Mouse (Mus musculus): Measurements from ENCODE around the gene Itgb7. TPM values are rescaled to one million over a fixed set of nuclear protein-coding genes. Genes with fewer than 3 reads are reported as not detected.

Itgb7 gene
- polyA plus RNA-seq, 1 experiment = 0.30 TPM

DNA sequence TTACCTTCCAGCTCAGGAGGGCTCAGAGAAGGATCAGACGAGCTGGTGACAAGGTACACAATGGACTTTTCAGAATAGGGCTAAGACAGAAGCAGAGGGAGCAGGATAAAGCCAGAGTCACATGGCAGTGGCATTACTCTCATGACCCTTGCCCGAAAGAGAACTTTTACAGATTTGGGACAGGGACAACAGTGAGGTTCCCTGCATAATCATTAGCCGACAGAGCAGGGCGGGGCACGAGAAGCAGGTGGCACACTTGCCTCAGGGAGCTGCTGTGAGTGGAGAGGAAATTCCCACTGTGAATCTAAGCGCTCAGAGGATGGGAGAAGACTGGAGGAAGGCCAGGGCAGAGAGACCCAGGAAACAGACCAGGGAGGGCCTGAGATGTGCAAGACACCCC is 42.9 kb downstream of the Itgb7 start:
- DNase-seq (ENCODE audit: low read depth) = no peak
- TF ChIP-seq CTCF (IDR thresholded peaks at IDR 0.05; ENCODE audit: borderline replicate concordance, extremely low read depth, insufficient read depth, insufficient read length) (no peak), POLR2A (IDR thresholded peaks at IDR 0.05; ENCODE audit: borderline replicate concordance, extremely low read depth, insufficient read depth, insufficient read length, poor library complexity, severe bottlenecking) (no peak)

DNA sequence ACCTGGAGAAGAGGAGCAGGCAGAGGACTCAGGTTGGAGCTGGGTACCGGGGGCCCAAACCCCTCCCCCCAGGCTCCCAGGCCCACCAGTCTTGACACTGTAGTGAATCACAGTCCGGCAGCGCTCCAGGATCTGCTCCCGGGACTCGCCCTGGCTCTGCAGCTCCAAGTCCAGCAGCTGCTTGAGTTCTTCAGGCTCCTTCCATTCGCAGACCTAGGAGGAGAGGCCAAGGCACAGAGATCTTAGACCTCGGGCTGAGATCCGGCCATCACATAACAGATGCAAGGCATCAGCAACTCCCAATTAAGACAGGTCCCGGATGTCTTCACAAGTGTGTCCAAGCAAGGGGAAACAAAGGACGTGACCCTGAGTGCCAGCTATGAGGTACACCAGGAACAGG is 43.6 kb downstream of the Itgb7 start:
- DNase-seq (ENCODE audit: low read depth) = no peak
- TF ChIP-seq POLR2A (IDR thresholded peaks at IDR 0.05; ENCODE audit: borderline replicate concordance, extremely low read depth, insufficient read depth, insufficient read length, poor library complexity, severe bottlenecking) = no peak
- TF ChIP-seq CTCF (IDR thresholded peaks at IDR 0.05; ENCODE audit: borderline replicate concordance, extremely low read depth, insufficient read depth, insufficient read length) = no peak

DNA sequence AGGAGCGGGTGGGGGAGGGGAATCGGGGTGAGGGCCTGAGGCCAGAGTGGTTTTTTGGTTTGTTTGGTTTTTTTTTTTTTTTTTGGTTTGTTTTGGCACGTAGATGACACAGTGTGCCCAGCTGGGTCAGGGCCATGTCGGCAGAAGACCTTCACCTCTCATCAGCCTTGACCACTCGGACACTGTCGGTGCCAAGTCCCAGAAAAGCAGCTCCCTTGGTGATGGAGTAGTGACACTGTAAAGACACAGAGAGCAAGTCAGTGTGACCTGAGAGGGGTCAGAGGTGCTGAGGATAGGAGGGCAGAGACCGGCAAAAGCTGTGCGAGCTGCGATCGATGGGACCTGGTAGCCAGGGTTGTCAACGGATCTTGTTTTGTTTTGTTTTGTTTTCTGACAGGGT is 45.5 kb downstream of the Itgb7 start:
- no peak for TF ChIP-seq CTCF (IDR thresholded peaks at IDR 0.05; ENCODE audit: borderline replicate concordance, extremely low read depth, insufficient read depth, insufficient read length)
- TF ChIP-seq POLR2A (IDR thresholded peaks at IDR 0.05; ENCODE audit: borderline replicate concordance, extremely low read depth, insufficient read depth, insufficient read length, poor library complexity, severe bottlenecking) = no peak
- DNase-seq (ENCODE audit: low read depth) = no peak

DNA sequence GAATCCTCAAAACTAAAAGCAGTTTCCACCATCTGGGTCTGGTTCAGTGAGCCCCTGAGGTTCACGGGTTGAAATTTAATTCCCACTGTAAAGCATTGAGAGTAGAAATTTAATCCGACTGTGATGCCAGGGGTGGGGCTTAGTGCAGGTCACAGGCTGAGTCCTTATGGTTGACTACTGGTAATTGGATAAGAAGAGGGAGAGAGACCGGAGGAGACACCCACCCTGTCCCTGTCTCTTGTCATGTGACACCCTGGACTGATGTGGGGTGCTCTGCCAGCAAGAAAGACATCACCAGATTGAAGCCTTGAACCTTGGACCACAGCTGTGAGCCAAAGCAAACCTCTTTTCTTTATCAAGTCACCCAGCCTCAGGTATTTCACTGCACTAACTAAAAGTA is 48.7 kb downstream of the Itgb7 start:
- TF ChIP-seq CTCF (IDR thresholded peaks at IDR 0.05; ENCODE audit: borderline replicate concordance, extremely low read depth, insufficient read depth, insufficient read length) (no peak), POLR2A (IDR thresholded peaks at IDR 0.05; ENCODE audit: borderline replicate concordance, extremely low read depth, insufficient read depth, insufficient read length, poor library complexity, severe bottlenecking) (no peak)
- DNase-seq (ENCODE audit: low read depth) = no peak

DNA sequence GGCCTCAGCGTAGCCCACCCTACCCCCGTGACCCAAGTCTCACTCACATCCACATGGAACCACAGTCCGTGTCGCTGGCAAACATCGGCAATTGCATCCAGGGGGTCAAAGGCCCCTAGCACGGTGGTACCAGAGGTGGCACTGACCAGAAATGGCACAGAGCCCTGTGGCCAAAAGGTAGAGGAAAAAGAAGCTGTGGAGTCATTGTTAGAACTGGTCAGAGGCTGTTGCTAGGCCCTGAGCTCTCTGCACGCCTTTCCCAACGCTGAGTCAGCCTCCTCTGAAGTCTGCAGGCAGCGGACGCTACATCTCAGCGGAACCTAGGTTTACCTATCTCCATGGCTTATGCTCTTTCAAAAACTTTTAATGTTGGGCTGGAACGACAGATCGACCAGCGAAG is 51.8 kb downstream of the Itgb7 start:
- DNase-seq (ENCODE audit: low read depth) = no peak
- TF ChIP-seq CTCF (IDR thresholded peaks at IDR 0.05; ENCODE audit: borderline replicate concordance, extremely low read depth, insufficient read depth, insufficient read length) = no peak
- no peak for TF ChIP-seq POLR2A (IDR thresholded peaks at IDR 0.05; ENCODE audit: borderline replicate concordance, extremely low read depth, insufficient read depth, insufficient read length, poor library complexity, severe bottlenecking)

DNA sequence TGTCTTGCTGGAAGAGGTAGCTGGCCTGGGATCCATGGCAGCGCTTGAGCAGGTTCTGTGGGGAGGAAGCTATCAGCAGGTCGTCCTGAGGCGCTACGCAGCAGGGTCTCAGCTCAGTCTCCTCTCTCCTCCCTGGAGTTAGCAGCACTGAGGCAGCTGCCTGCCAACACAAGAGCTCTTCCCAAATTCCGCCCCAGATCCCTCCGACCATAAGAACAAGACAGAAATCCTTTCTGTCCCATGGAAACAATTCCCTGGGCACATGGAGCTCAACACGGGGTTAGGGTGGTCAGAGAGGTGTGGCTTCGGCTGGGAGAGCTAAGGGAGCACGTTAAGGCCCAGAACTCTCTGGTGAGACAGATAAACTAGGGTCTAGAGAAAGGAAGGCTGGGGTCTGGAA is 52.6 kb downstream of the Itgb7 start:
- TF ChIP-seq CTCF (IDR thresholded peaks at IDR 0.05; ENCODE audit: borderline replicate concordance, extremely low read depth, insufficient read depth, insufficient read length) (no peak), POLR2A (IDR thresholded peaks at IDR 0.05; ENCODE audit: borderline replicate concordance, extremely low read depth, insufficient read depth, insufficient read length, poor library complexity, severe bottlenecking) (no peak)
- DNase-seq (ENCODE audit: low read depth) = no peak

DNA sequence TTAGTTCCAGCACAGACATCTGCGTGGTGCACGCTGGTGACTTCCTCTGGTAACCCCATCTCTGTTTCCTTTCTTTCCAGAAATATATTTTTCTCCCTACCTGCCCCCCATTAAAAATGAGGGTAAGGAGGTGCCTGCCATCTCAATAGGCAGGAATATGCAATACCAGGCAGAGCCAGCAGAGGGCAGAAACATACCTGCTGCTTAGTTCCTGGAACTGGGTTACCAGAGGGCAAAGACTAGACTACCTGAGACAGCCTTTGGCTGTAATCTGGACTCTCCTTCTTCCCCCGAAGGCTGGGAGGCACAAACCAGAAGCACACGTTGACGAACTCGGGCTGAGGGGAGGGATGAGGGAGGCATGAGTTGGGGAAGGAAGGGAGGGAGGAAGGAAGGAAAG is 53.5 kb downstream of the Itgb7 start:
- TF ChIP-seq POLR2A (IDR thresholded peaks at IDR 0.05; ENCODE audit: borderline replicate concordance, extremely low read depth, insufficient read depth, insufficient read length, poor library complexity, severe bottlenecking) = no peak
- peak; percentile 81; the same call in 1 of the 2 replicates for TF ChIP-seq CTCF (IDR thresholded peaks at IDR 0.05; ENCODE audit: borderline replicate concordance, extremely low read depth, insufficient read depth, insufficient read length)
- peak; percentile 70 for DNase-seq (ENCODE audit: low read depth)

DNA sequence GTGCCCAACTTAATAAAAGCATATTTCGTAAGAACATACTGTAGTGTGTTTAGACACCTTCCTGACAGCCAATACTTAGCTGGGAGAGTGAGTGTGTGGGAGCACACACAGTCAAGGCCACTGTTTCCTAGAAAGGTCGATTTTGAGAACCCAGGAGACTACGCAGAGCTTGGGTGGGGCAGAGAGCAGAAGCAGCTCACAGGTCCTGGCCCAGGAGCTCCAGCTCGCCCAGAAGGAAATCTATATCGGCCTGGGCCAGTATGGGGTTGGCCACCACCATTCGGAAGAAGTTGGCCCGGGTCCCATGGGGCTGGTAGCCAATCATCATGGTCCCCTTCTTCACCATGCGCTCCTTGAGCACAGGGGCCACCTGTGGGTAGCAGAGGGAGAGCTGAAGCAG is 54.3 kb downstream of the Itgb7 start:
- TF ChIP-seq CTCF (IDR thresholded peaks at IDR 0.05; ENCODE audit: borderline replicate concordance, extremely low read depth, insufficient read depth, insufficient read length) (no peak), POLR2A (IDR thresholded peaks at IDR 0.05; ENCODE audit: borderline replicate concordance, extremely low read depth, insufficient read depth, insufficient read length, poor library complexity, severe bottlenecking) (no peak)

DNA sequence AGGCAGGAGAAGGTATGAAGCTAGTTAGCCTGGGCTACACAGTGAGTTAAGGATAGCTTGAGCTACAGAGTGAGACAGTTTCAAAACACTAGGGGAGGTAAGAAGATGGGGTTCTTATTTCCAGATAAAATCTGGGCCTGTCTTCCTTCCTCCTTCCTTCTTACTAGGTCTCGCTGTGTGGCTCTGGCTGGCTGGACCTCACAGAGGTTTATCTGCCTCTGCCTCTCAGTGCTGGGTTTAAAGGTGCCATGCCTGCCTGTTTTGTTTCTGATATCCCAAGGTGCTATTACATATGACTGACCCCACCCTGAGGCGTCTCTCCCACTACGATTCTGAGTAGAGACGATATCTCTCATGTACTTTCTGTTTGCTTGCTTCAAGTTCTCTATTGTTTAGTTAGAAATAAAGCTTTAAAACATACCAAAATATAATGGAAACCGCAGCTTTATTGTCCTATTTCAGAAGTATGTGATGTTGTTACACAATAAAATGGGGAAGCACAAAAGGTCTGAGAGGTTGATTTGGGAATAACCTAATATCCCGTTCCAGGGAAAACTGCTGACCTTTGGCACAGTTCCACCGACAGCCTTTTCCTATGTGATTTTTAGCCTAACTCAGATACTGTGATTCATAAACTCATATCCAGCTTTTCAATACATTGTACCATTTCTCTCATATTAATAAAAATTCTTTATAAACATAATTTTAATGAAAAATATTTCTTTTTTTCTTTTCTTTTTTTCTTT is 55.0 kb downstream of the Itgb7 start:
- TF ChIP-seq POLR2A (IDR thresholded peaks at IDR 0.05; ENCODE audit: borderline replicate concordance, extremely low read depth, insufficient read depth, insufficient read length, poor library complexity, severe bottlenecking) (no peak), CTCF (IDR thresholded peaks at IDR 0.05; ENCODE audit: borderline replicate concordance, extremely low read depth, insufficient read depth, insufficient read length) (no peak)
- DNase-seq (ENCODE audit: low read depth) = no peak

More for the DNA sequence above, 54.3 kb downstream of the Itgb7 start:
- DNase-seq (ENCODE audit: low read depth) = no peak

DNA sequence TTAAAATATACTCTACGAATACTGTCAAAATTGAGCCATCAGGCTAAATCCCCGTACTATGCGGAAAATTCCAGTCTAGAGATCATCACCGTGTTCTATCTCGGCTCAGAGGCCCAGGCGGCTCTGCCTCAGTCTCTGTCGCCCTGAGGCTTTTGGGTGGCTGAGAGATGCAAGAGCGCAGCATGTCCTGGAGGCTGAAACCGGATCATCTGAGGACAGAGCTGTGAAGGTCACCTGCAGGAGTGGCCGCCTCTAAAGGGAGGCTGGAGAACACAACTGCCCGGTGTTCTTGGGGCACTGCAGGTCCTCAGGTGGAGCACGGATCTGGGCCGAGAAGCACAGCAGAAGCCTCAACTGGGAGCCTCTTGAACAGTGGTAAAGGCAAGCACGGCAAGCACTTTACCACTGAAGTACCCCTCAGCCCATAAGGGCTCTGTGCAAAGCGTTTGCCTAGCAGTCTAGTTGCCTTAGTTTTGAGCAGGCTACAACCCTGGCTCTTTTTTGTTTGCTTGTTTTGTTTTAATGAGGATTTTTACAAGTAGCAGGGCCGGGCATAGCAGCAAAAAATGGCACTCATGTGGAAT is 55.9 kb downstream of the Itgb7 start:
- DNase-seq (ENCODE audit: low read depth) = no peak
- TF ChIP-seq POLR2A (IDR thresholded peaks at IDR 0.05; ENCODE audit: borderline replicate concordance, extremely low read depth, insufficient read depth, insufficient read length, poor library complexity, severe bottlenecking) (no peak), CTCF (IDR thresholded peaks at IDR 0.05; ENCODE audit: borderline replicate concordance, extremely low read depth, insufficient read depth, insufficient read length) (no peak)

DNA sequence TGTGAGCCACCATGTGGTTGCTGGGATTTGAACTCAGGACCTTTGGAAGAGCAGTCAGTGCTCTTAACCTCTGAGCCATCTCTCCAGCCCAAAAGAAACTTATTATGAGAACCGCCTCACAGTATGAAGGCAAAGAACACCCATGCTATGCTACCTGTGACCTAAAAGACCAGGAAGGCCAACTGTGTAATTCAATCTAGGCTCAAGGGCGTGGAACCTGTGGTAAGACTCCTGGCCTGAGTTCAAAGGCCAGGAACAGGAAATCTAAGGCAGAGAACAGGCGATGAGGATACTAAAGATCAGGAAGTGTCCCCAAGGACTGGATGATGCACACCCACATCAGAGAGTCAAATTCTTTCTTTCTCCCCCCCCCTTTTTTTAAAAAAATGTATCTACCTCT is 58.2 kb downstream of the Itgb7 start:
- DNase-seq (ENCODE audit: low read depth) = no peak
- no peak for TF ChIP-seq POLR2A (IDR thresholded peaks at IDR 0.05; ENCODE audit: borderline replicate concordance, extremely low read depth, insufficient read depth, insufficient read length, poor library complexity, severe bottlenecking)
- no peak for TF ChIP-seq CTCF (IDR thresholded peaks at IDR 0.05; ENCODE audit: borderline replicate concordance, extremely low read depth, insufficient read depth, insufficient read length)

DNA sequence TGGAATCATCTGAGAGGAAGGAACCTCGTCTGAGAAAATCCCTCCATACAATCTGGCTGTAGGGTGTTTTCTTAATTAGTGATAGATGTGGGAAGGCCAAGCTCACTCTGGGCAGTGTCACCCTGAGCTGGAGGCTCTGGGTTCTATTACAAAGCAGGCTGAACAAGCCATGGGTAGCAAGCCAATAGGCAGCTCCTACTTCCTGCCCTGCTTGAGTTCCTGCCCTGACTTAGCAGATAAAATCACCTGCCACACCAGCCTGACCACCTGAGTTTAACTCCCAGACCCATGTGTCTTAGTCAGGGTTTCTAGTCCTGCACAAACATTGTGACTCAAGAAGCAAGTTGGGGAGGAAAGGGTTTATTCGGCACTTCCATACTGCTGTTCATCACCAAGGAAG is 62.7 kb downstream of the Itgb7 start:
- TF ChIP-seq CTCF (IDR thresholded peaks at IDR 0.05; ENCODE audit: borderline replicate concordance, extremely low read depth, insufficient read depth, insufficient read length) (no peak), POLR2A (IDR thresholded peaks at IDR 0.05; ENCODE audit: borderline replicate concordance, extremely low read depth, insufficient read depth, insufficient read length, poor library complexity, severe bottlenecking) (no peak)

More for the DNA sequence above, 62.7 kb downstream of the Itgb7 start:
- no peak for DNase-seq (ENCODE audit: low read depth)
